Mouse (Mus musculus) retina, postnatal 1 day (tissue): ENCODE measurements around the gene Nutf2.
A peak's percentile ranks its signal among the peaks of the same experiment; 100 is the strongest.

ENCODE experiments used
- DNase-seq: peaks from one replicate; pipeline ENCODE4 v3.0.0-alpha.2; 2012

The Nutf2 gene

GRCm38 (mm10) chr8:105855248-105856167, 4.9 kb upstream of the Nutf2 start:
- peak; percentile 25 for DNase-seq

DNA sequence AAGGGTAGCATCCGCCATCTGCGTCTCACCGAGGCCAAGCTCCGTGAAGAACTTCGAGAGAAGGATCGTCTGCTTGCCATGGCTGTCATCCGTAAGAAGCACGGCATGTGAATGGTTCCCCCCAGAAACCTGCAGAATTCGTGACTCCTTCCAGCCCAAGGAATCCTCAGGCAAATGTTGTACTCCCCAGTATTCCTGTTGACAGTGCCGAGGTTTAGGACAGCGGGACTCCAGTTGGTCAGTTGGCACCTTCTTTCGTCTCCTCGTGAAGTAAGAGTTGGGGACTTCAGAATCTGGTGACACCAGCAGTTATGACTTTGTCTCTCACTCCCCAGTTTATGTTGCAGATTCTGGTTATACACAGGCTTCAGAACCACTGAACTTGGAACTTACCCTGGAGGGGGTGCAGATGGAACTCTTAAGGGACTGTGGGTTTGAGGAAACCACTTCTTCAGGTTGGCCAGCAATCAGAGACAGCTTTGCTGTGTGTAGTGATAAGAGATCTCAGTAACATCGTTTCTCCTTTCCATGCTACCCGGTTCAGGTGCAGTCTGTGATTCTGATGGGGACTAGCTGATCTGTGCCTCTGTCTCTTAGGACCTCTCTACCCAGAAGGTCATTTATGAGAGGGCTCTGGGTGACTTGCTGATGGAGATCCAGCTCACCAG, 4.1 kb upstream of the Nutf2 start:
- no peak for DNase-seq

DNA sequence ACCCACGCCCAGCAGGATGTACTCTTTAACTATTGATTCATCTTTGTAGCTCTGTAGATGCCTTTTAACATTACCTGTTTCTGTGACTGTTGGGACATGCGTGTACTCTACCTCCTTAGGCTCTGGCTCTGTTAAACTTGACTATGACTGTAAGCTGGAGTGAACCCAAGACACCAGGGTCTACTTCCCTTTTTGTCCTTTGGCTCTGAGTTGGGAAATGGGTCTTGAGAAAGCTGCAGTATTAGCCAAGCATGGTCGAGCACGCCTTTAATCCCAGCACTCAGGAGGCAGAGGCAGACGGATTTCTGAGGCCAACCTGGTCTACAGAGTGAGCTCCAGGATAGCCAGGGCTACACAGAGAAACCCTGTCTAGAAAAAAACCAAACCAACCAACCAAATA, 1.9 kb upstream of the Nutf2 start:
- DNase-seq, result no peak

DNA sequence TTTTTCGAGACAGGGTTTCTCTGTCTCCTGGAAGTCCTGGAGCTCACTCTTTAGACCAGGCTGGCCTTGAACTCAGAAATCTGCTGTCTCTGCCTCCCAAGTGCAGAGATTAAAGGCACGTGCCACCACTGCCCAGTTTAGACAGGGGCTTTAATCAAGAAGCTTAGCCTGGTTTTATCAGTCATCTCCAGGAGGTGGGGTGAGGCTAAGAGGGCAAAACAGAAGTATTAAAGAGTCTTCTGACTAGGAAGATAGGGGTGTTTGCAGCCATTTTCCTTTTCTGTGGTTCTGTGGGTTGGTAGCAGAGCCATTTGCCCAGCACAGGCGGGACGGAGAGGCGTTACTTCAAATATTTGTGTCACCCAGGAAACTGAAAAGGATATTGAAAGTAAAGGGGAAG, 1.1 kb upstream of the Nutf2 start:
- peak; percentile 40 for DNase-seq

GRCm38 (mm10) chr8:105861951-105862350, 1.6 kb downstream of the Nutf2 start:
- DNase-seq, result peak; percentile 34

DNA sequence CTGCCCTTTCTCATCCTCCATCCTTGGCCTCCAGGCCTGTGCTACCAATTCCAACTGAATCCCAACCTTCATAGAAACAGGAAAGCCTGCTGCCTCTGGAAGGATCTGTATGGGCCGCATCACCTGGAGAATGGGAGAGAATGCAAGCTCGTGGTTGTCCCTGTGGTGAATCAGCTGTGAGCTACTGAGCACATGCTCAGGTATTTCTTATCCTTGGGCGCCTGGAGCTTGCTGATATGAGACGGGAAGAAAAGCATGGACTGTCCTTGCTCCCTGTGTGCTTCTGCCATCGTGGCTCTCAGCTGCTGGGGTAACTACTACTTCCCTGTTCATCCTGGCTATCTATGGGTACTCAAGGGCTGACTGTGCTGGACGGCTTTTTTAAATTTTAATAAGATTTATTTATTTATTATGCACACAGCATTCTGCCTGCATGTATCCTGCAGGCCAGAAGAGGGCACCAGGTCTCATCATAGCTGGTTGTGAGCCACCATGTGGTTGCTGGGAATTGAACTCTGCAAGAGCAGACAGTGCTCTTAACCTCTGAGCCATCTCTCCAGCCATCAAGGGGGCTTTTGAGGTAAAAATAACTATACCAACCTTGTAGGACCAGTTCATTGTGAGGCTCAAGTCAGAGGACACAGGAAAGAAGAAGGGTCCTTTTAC, 6.1 kb downstream of the Nutf2 start:
- DNase-seq, result no peak

GRCm38 (mm10) chr8:105874301-105874700, 13.9 kb downstream of the Nutf2 start:
- DNase-seq, result no peak

DNA sequence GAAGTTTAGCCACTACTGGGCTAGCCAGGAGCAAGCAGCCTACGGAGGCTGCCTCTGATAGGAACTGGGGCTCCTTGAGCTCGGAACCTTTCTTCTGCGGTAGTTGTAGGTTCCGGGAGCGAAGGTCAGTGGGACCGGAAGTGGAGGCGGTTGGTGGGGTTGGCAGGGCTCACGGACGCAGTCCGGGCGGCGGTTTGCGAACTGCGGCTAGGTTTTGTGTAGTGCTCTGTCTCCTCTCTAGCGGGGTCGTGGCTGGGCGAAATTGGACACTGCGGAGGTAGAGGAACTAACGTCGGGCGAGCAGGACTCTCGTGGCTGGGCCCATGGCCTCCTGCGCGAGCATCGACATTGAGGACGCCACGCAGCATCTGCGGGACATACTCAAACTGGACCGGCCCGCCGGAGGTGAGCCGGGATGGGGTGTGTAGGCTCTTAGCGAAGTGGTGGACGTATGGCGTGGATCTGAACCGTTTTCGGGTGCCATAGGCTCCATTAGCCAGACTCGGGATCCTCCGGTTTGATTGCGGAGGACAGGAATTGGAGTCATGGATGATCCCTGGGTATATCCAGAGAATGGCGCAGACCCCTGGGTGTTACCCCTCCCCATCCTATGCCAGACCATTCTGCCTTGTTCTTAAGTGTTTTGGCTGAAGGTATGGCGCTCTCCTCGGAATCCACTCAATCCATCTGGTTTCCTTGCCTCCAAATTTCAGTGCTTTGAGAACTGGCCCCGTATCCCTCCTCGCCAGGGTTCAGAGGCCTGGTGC, 20.6 kb downstream of the Nutf2 start, which contains the start of gene Edc4:
Edc4 (plus strand) TSS at position 128 of the 767 bp plus-strand sequence.
- peak; percentile 92 for DNase-seq

GRCm38 (mm10) chr8:105889756-105890465, 29.5 kb downstream of the Nutf2 start:
- DNase-seq, result no peak

- DNase-seq, result no peak
Observed at GRCm38 (mm10) chr8:105890870-105891269, 30.5 kb downstream of the Nutf2 start.

- DNase-seq, result peak; percentile 45
Observed at GRCm38 (mm10) chr8:105892432-105892831, 32.1 kb downstream of the Nutf2 start.

DNA sequence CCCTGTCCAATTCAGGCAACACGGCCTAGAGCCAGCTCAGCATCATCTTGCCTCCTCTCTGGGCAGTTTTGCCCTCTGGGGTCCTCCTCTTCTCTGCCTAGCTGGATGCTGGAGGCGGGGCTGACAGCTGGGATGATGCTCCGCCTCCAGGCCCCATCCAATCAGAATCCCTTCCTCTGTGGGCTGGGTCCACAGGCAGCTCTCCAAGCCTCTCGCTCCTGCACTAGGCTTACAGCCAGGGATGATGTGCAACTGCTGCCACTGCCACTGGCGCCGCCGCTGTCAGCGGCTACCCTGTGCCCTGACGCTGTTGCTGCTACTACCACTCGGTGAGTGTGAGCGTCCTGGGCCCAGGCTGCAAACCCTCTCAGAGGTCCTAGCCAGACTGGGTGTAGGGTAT, 33.0 kb downstream of the Nutf2 start, which contains the start of gene Nrn1l:
Nrn1l (plus strand) TSS at position 229 of the 400 bp plus-strand sequence.
- peak; percentile 94 for DNase-seq

- DNase-seq, result peak; percentile 91
Observed at GRCm38 (mm10) chr8:105897801-105898480, 37.6 kb downstream of the Nutf2 start.

DNA sequence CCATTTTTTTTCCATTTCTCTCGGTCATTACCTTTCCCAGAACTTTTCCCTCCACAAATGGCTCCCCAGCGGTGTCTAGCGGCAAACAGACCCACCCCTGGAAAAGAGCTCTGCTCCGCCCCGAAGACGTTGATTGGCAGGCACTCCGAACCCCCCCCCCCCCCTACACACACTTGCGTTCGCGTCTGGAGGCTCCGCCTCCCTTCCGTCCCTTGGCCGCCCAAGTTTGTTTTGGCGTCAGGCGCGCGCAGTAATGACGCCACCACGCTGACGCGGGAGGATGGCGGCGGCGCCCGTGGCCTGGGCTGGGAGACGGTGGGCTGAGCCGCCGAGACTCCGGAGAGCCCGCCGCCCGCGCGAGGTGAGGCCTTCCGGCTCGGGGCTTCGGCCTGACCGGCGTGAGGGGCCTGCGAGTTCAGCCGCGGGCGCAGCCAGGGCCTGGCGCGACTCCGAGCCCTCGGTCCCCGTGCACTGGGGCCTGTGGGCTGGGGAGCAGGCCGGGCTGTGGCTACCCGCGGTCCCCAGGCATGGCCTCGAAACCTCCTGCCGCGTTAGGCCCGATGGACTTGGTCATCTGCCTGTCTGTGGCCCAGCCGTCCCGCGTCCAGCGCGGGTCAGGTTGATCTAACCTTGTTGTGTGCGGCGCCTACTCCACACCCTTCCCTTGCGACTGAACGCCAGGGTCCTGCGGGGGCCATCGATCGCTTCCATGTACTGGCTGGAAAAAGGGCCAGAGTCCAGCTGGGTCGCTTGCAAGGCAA, 40.0 kb downstream of the Nutf2 start, which contains the start of gene Pskh1:
Pskh1 (plus strand) TSS at position 262 of the 761 bp plus-strand sequence.
- DNase-seq, result peak; percentile 96

DNA sequence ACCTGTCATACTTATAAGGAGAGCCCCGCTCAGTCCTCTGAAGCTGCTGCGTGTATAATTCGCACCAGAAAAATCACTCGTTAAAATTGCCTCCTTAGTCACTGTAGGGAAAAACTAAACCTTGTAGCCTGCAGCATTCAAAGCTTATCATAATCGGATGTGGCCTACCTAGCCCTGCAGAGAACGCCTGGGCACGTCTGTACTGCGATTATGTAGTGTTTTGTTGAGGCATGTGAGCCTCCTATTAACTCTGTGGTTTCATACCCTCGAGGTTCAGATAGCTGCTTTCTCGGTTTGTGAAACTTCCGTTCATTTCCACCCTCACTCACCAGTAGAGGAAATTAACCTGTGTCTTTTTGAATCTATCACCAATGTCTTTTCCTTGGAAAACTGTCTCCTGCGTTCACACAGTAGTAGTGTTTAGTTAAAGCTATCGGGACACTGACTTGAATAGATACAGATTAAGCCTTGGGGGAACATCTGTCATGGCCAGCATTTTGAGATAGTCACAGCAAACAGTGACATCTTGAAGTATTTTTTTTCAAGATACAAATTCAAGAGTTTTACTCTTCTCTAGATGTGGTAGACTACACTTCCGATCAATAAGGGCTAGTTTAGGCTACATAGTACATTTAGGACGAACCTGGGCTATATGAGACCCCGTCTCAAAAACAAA, 40.7 kb downstream of the Nutf2 start:
- DNase-seq, result no peak

DNA sequence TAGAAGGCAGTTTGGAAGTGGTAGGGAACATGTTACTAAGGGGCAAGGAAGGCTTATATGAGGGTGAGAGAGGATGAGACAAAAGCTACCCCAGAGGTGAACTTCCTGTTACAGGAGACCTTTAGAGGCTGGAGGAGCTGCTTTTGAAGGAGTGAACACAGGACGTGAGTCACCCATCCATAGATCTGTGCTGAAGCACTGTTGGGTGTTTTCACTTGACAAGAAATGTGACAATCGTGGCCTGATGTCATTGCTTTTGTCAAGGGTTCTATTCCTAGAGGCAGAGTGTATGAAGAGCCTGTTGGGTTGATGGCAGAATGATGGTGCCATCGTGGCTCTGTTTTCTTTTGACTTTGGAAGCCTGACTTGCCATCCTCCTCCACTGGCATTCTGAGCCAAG, 59.0 kb downstream of the Nutf2 start:
- no peak for DNase-seq

GRCm38 (mm10) chr8:105925123-105925522, 64.7 kb downstream of the Nutf2 start:
- DNase-seq, result no peak
